Mouse (Mus musculus): ENCODE measurements around the gene Aff1. TPM values are rescaled to one million over a fixed set of nuclear protein-coding genes. Genes with fewer than 3 reads are reported as not detected.

Gene Aff1
- total and polyA plus RNA-seq, 2 experiments from 2014 or later, result 6.5 to 29.0 TPM

DNA sequence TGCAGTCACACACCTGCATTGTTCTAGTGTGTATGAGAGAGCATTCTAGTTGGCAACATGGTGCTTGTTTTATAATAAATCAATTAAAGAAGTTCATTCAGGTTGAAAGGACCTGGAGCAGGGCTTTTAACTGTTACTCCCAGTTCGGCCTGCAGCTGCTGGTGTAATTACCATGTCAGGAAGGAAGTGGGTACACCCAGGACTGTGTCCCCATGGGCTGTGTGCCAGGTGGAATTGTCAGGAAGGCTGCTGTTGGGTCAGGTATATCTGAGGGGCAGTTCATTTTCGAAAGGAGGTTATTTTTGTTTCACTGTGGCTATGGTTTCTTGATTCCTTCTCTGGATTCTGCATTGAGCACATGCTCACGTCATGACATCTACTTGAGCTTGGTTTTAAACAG is 107.3 kb downstream of the Aff1 start:
- 38% methylated on average over 3 of the region's 3 CpGs for WGBS
- Histone ChIP-seq H3K4me1 (ENCODE audit: control insufficient read depth, insufficient read depth) (peaks cover 29% of the 10 kb centered on the region), H3K9me3 (replicated peaks; ENCODE audit: control insufficient read depth, low read length) (no peaks in the 10 kb centered on the region), H3K4me3 (ENCODE audit: low read depth, low read length) (no peak overlapping the region), H3K27me3 (ENCODE audit: control insufficient read depth, insufficient read depth, low read length) (no peaks in the 10 kb centered on the region), H3K36me3 (replicated peaks; ENCODE audit: control insufficient read depth, insufficient read depth, low read length) (no peaks in the 10 kb centered on the region), H3K27ac (ENCODE audit: low read depth) (no peak overlapping the region), H3K4me2 (ENCODE audit: low read depth, low read length) (no peak overlapping the region), H3K9ac (replicated peaks; ENCODE audit: low read depth, low read length) (no peak overlapping the region)
- no peak for TF ChIP-seq CTCF (IDR thresholded peaks at IDR 0.05; ENCODE audit: low read depth)
- no peak for TF ChIP-seq EP300 (IDR thresholded peaks at IDR 0.05; ENCODE audit: low read depth)
- DNase-seq (ENCODE audit: low spot score) (no peak), ATAC-seq (ENCODE audit: insufficient read depth, low read depth) (no peak)

DNA sequence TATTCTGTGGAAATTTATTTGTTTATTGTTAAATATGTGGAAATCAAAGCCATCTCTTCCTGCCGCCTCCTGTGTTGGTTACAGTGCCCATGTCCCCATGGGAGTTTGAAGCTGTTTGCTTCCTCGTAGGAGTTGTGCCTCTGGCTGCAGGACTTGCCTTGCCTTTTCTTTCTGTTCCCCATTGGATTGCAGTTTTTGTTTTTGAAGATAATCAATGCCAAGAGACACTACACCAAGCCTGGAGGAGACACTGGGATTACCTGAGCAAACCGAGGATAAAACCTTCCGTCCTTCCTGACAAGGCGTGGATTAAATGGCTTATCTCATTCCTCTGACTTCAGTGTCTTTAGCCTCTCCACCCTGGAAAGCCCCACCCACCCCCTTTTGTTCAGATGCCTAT is 107.8 kb downstream of the Aff1 start:
- TF ChIP-seq CTCF (IDR thresholded peaks at IDR 0.05; ENCODE audit: low read depth), result no peak
- TF ChIP-seq EP300 (IDR thresholded peaks at IDR 0.05; ENCODE audit: low read depth), result no peak
- H3K9ac ChIP-seq (replicated peaks; ENCODE audit: low read depth, low read length), result no peak overlapping the region
- peaks cover 31% of the 10 kb centered on the region for H3K4me1 ChIP-seq (ENCODE audit: control insufficient read depth, insufficient read depth)
- no peak overlapping the region for H3K4me2 ChIP-seq (ENCODE audit: low read depth, low read length)
- no peaks in the 10 kb centered on the region for H3K9me3 ChIP-seq (replicated peaks; ENCODE audit: control insufficient read depth, low read length)
- H3K27me3 ChIP-seq (ENCODE audit: control insufficient read depth, insufficient read depth, low read length), result no peaks in the 10 kb centered on the region
- WGBS, result 51% methylated on average over 5 of the region's 5 CpGs
- ATAC-seq (ENCODE audit: insufficient read depth, low read depth) (no peak), DNase-seq (ENCODE audit: low spot score) (no peak)
- no peak overlapping the region for H3K27ac ChIP-seq (ENCODE audit: low read depth)
- H3K36me3 ChIP-seq (replicated peaks; ENCODE audit: control insufficient read depth, insufficient read depth, low read length), result no peaks in the 10 kb centered on the region
- H3K4me3 ChIP-seq (ENCODE audit: low read depth, low read length), result no peak overlapping the region

DNA sequence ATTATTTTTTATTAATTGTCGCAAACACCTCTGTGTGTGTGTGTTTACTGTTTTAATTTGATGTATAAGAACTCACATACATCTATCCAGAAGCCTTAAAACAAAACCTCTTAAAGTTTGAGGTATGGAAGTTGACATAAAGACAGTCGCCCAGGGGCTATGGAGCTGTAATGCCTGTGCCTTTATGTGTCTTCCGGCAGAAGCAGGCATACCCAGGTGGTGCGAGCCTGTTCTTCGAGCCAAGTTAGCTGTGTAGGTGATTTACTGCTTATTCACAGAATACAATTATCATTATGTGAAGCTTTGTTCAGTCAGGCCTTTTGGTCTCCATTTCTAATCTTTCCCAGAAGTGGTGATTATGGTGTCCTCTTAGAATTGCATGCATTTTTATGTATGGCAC is 111.2 kb downstream of the Aff1 start:
- H3K4me1 ChIP-seq (ENCODE audit: control insufficient read depth, insufficient read depth), result peaks cover 42% of the 10 kb centered on the region
- no peak overlapping the region for H3K4me3 ChIP-seq (ENCODE audit: low read depth, low read length)
- TF ChIP-seq CTCF (IDR thresholded peaks at IDR 0.05; ENCODE audit: low read depth), result no peak
- TF ChIP-seq EP300 (IDR thresholded peaks at IDR 0.05; ENCODE audit: low read depth), result no peak
- no peak overlapping the region for H3K9ac ChIP-seq (replicated peaks; ENCODE audit: low read depth, low read length)
- ATAC-seq (ENCODE audit: insufficient read depth, low read depth) (no peak), DNase-seq (ENCODE audit: low spot score) (no peak)
- H3K36me3 ChIP-seq (replicated peaks; ENCODE audit: control insufficient read depth, insufficient read depth, low read length), result no peaks in the 10 kb centered on the region
- no peaks in the 10 kb centered on the region for H3K9me3 ChIP-seq (replicated peaks; ENCODE audit: control insufficient read depth, low read length)
- H3K4me2 ChIP-seq (ENCODE audit: low read depth, low read length), result no peak overlapping the region
- H3K27ac ChIP-seq (ENCODE audit: low read depth), result peak overlapping the region; percentile 86
- H3K27me3 ChIP-seq (ENCODE audit: control insufficient read depth, insufficient read depth, low read length), result no peaks in the 10 kb centered on the region
- 82% methylated on average over 5 of the region's 5 CpGs for WGBS

DNA sequence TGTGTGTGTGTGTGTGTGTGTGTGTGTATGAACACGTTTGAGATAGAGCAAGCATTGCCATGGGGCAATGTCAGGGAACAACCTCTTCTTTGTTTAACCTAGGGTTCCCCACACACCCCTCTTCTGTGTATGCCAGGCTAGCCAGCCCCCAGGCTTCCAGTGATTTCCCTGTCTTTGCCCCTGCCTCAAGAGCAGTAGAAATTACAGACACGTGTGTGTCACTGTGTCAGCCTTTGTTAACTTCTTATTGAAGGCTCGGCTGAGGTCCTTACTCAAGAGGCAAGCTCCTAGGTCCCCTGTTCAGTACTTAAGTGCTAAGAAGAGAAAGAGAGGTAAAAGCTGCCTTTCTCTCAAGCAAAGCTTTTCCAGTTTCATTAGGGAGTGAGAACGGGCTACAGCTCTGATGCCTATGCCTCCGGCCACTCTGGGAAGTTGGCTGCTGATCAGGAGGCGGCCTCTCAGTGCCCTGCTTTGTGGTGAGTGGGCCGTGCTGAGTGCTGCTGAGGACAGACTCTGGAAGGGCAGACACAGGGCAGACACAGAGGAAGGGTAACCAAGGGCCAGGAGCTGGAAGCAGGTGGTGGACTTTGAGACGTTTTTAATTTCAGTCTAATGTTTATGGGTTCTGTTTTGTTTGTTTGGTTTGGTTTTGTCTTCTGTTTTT is 111.9 kb downstream of the Aff1 start:
- ATAC-seq (ENCODE audit: insufficient read depth, low read depth), result peak; percentile 95

DNA sequence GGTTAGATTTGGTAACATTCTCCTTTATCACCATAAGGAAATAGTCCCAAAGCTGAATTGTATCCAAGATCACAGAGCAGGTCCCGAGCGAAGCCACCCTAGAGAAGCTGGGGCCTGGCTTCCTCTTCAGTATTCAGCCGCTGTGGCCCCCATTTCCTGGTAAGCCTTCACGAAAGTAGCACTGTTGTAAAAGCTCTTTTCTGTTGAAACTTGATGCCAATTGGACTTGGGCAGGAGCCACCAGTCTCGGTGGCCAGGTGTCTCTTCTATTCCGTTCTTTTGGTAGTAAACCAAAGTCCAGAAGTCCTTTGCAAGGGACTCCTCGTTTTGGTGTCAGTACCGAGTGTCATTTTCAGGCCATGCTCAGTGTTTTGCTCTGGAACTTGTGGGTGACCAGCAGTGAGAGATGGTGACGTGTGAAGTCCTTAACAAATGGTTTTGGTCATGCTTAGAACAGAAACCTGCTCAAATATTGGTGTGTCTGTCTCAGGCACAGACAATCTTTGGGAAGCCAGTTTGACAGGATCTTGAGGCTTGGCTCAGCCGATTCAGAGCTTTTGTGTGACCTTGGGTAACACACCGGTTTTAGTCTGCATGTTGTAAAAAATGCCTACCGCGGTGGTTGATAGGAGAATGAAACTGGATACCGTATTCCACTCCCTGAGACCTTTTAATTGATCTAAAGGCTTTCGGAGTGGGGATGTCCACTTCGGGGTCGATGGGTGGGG is 114.8 kb downstream of the Aff1 start:
- no peak for DNase-seq (ENCODE audit: low spot score)
- no peak overlapping the region for H3K4me2 ChIP-seq (ENCODE audit: low read depth, low read length)
- no peak overlapping the region for H3K4me3 ChIP-seq (ENCODE audit: low read depth, low read length)
- no peak overlapping the region for H3K9ac ChIP-seq (replicated peaks; ENCODE audit: low read depth, low read length)
- H3K27me3 ChIP-seq (ENCODE audit: control insufficient read depth, insufficient read depth, low read length), result no peaks in the 10 kb centered on the region
- TF ChIP-seq EP300 (IDR thresholded peaks at IDR 0.05; ENCODE audit: low read depth) (no peak), CTCF (IDR thresholded peaks at IDR 0.05; ENCODE audit: low read depth) (no peak)
- ATAC-seq (ENCODE audit: insufficient read depth, low read depth), result no peak
- peaks cover 30% of the 10 kb centered on the region for H3K4me1 ChIP-seq (ENCODE audit: control insufficient read depth, insufficient read depth)
- no peaks in the 10 kb centered on the region for H3K36me3 ChIP-seq (replicated peaks; ENCODE audit: control insufficient read depth, insufficient read depth, low read length)
- H3K27ac ChIP-seq (ENCODE audit: low read depth), result 0 out of 2 replicates have a peak overlapping the region, but pooled peaks have one; percentile 38
- 76% methylated on average over 17 of the region's 17 CpGs for WGBS
- H3K9me3 ChIP-seq (replicated peaks; ENCODE audit: control insufficient read depth, low read length), result no peaks in the 10 kb centered on the region

More for the DNA sequence above, 111.9 kb downstream of the Aff1 start:
- H3K27me3 ChIP-seq (ENCODE audit: control insufficient read depth, insufficient read depth, low read length), result no peaks in the 10 kb centered on the region
- H3K27ac ChIP-seq (ENCODE audit: low read depth), result peak overlapping the region; percentile 86
- no peaks in the 10 kb centered on the region for H3K36me3 ChIP-seq (replicated peaks; ENCODE audit: control insufficient read depth, insufficient read depth, low read length)
- H3K9ac ChIP-seq (replicated peaks; ENCODE audit: low read depth, low read length), result no peak overlapping the region
- DNase-seq (ENCODE audit: low spot score), result peak; percentile 78
- H3K4me1 ChIP-seq (ENCODE audit: control insufficient read depth, insufficient read depth), result peaks cover 40% of the 10 kb centered on the region
- TF ChIP-seq CTCF (IDR thresholded peaks at IDR 0.05; ENCODE audit: low read depth) (no peak), EP300 (IDR thresholded peaks at IDR 0.05; ENCODE audit: low read depth) (no peak)
- no peaks in the 10 kb centered on the region for H3K9me3 ChIP-seq (replicated peaks; ENCODE audit: control insufficient read depth, low read length)
- 22% methylated on average over 8 of the region's 8 CpGs for WGBS
- H3K4me3 ChIP-seq (ENCODE audit: low read depth, low read length), result no peak overlapping the region
- peak overlapping the region; percentile 28; the same call in 1 of the 2 replicates for H3K4me2 ChIP-seq (ENCODE audit: low read depth, low read length)
